Mouse (Mus musculus) hindbrain, postnatal 0 days (tissue): ENCODE measurements at regions not wholly inside any gene's neighbourhood (a gene's known extent, or its start where the extent isn't known, plus 50 kb on each side); places are given as distances from the start of the nearest gene placed in this dataset.
"Not testable (repeated sequence)": the region's sequence is repeated elsewhere in the genome, so short reads cannot be mapped to it uniquely, and the experiment has no call there.

Experiments used
- ATAC-seq: fragments of 200-750 bp; cut with Nextera tagmentation; 2 replicates; pipeline ENCODE4 v1.8.0; 2017; ENCODE audit warnings: mild to moderate bottlenecking, moderate TSS enrichment, moderate library complexity
- DNase-seq: peaks from one replicate; pipeline ENCODE4 v3.0.0-alpha.2; 2015; ENCODE audit warnings: low spot score
- H3K27ac ChIP-seq: fragments of 300-500 bp; sonication (generic); 2 replicates; pipeline ENCODE4 v1.5.1; 2014; ENCODE audit warnings: mild to moderate bottlenecking
- H3K27me3 ChIP-seq: fragments of 300-500 bp; sonication (generic); 2 replicates; pipeline ENCODE4 v1.6.1; 2014; ENCODE audit warnings: low read length, mixed read lengths; ENCODE audit not compliant: insufficient read depth
- H3K36me3 ChIP-seq: fragments of 300-500 bp; sonication (generic); 2 replicates; pipeline ENCODE4 v1.6.1; 2014; ENCODE audit warnings: low read length, mixed read lengths; ENCODE audit not compliant: insufficient read depth
- H3K4me1 ChIP-seq: fragments of 300-500 bp; sonication (generic); 2 replicates; pipeline ENCODE4 v1.6.1; 2014; ENCODE audit warnings: antibody characterized with exemption, low read length, mixed read lengths; ENCODE audit not compliant: insufficient read depth
- H3K4me2 ChIP-seq: fragments of 300-500 bp; sonication (generic); 2 replicates; pipeline ENCODE4 v1.6.1; 2014; ENCODE audit warnings: low read depth, mild to moderate bottlenecking, low read length, moderate library complexity, mixed read lengths
- H3K4me3 ChIP-seq: fragments of 300-500 bp; sonication (generic); 2 replicates; pipeline ENCODE4 v1.5.1; 2014; ENCODE audit warnings: low read length
- H3K9ac ChIP-seq: fragments of 300-500 bp; sonication (generic); replicated peaks from 2 replicates; pipeline ENCODE4 v1.6.1; 2014; ENCODE audit warnings: mild to moderate bottlenecking, low read length, moderate library complexity, mixed read lengths
- H3K9me3 ChIP-seq: fragments of 300-500 bp; sonication (generic); 2 replicates; pipeline ENCODE4 v1.6.1; 2016; ENCODE audit warnings: low read length, mixed read lengths
- CTCF ChIP-seq: IDR thresholded peaks from 2 replicates; pipeline ENCODE4 v1.5.1; 2016; ENCODE audit warnings: antibody characterized with exemption, control low read depth, low read depth
- WGBS: fragments of 180-500 bp; shearing (Covaris S2); extraction: QIAGEN DNeasy Blood & Tissue Kit; methylation state at CpG from one replicate; pipeline ENCODE4 v1.1.7; 2014; 5-methylcytosine and 5-hydroxymethylcytosine counted together

GRCm38 (mm10) chr16:79342453-79342852 lies 251.6 kb upstream of the Tmprss15 start:
- H3K27me3 ChIP-seq = no peaks in the 10 kb centered on the region
- 76% methylated on average over 3 of the region's 3 CpGs for WGBS
- H3K36me3 ChIP-seq = no peaks in the 10 kb centered on the region
- no peak for DNase-seq
- H3K9ac ChIP-seq = no peak overlapping the region
- no peak overlapping the region for H3K4me3 ChIP-seq
- H3K4me1 ChIP-seq = no peaks in the 10 kb centered on the region
- no peak for TF ChIP-seq CTCF
- no peaks in the 10 kb centered on the region for H3K9me3 ChIP-seq
- no peak overlapping the region for H3K4me2 ChIP-seq
- ATAC-seq = no peak
- no peak overlapping the region for H3K27ac ChIP-seq

- H3K4me2 ChIP-seq = no peak overlapping the region
- H3K36me3 ChIP-seq = no peaks in the 10 kb centered on the region
- no peak overlapping the region for H3K4me3 ChIP-seq
- no peaks in the 10 kb centered on the region for H3K4me1 ChIP-seq
- no peak overlapping the region for H3K27ac ChIP-seq
- no peak overlapping the region for H3K9ac ChIP-seq
- H3K27me3 ChIP-seq = no peaks in the 10 kb centered on the region
- WGBS = 63% methylated on average over 2 of the region's 2 CpGs
- no peaks in the 10 kb centered on the region for H3K9me3 ChIP-seq
- no peak for TF ChIP-seq CTCF
- no peak for ATAC-seq
- peak; percentile 17 for DNase-seq
Measured at GRCm38 (mm10) chr16:79336416-79336815, 245.5 kb upstream of the Tmprss15 start.

GRCm38 (mm10) chr16:79336016-79336415 lies 245.1 kb upstream of the Tmprss15 start:
- ATAC-seq (no peak), DNase-seq (no peak)
- Histone ChIP-seq H3K4me3 (no peak overlapping the region), H3K27ac (no peak overlapping the region), H3K4me2 (no peak overlapping the region), H3K27me3 (no peaks in the 10 kb centered on the region), H3K4me1 (no peaks in the 10 kb centered on the region), H3K9me3 (no peaks in the 10 kb centered on the region), H3K9ac (no peak overlapping the region), H3K36me3 (no peaks in the 10 kb centered on the region)
- no peak for TF ChIP-seq CTCF

GRCm38 (mm10) chr16:79313301-79313700 lies 222.4 kb upstream of the Tmprss15 start:
- DNase-seq (no peak), ATAC-seq (no peak)
- Histone ChIP-seq H3K4me1 (no peaks in the 10 kb centered on the region), H3K9ac (no peak overlapping the region), H3K27ac (no peak overlapping the region), H3K27me3 (no peaks in the 10 kb centered on the region), H3K4me3 (no peak overlapping the region), H3K9me3 (no peaks in the 10 kb centered on the region), H3K4me2 (no peak overlapping the region), H3K36me3 (no peaks in the 10 kb centered on the region)
- 76% methylated on average over 3 of the region's 3 CpGs for WGBS
- no peak for TF ChIP-seq CTCF

GRCm38 (mm10) chr16:79312702-79313101 lies 221.8 kb upstream of the Tmprss15 start:
- H3K4me3 ChIP-seq = no peak overlapping the region
- no peak for DNase-seq
- H3K4me1 ChIP-seq = no peaks in the 10 kb centered on the region
- ATAC-seq = no peak
- H3K9me3 ChIP-seq = no peaks in the 10 kb centered on the region
- H3K9ac ChIP-seq = no peak overlapping the region
- TF ChIP-seq CTCF = no peak
- no peak overlapping the region for H3K4me2 ChIP-seq
- WGBS = 50% methylated on average over 2 of the region's 2 CpGs
- H3K36me3 ChIP-seq = no peaks in the 10 kb centered on the region
- H3K27me3 ChIP-seq = no peaks in the 10 kb centered on the region
- H3K27ac ChIP-seq = no peak overlapping the region

- H3K4me1 ChIP-seq = no peaks in the 10 kb centered on the region
- ATAC-seq (no peak), DNase-seq (no peak)
- no peak overlapping the region for H3K4me2 ChIP-seq
- H3K9me3 ChIP-seq = no peaks in the 10 kb centered on the region
- H3K9ac ChIP-seq = no peak overlapping the region
- WGBS = 83% methylated on average over 1 of the region's 1 CpGs
- H3K27ac ChIP-seq = no peak overlapping the region
- TF ChIP-seq CTCF = no peak
- no peaks in the 10 kb centered on the region for H3K27me3 ChIP-seq
- H3K36me3 ChIP-seq = no peaks in the 10 kb centered on the region
- H3K4me3 ChIP-seq = no peak overlapping the region
Measured at GRCm38 (mm10) chr16:79308541-79308940, 217.6 kb upstream of the Tmprss15 start.

GRCm38 (mm10) chr16:79296621-79297020 lies 205.7 kb upstream of the Tmprss15 start:
- not testable (repeated sequence) for H3K9ac ChIP-seq, H3K4me1 ChIP-seq, H3K27me3 ChIP-seq, H3K9me3 ChIP-seq, ATAC-seq, H3K4me3 ChIP-seq, DNase-seq, H3K27ac ChIP-seq, H3K36me3 ChIP-seq, H3K4me2 ChIP-seq

- Histone ChIP-seq H3K9me3 (no peaks in the 10 kb centered on the region), H3K27me3 (no peaks in the 10 kb centered on the region), H3K4me2 (no peak overlapping the region), H3K9ac (no peak overlapping the region), H3K4me1 (no peaks in the 10 kb centered on the region), H3K36me3 (no peaks in the 10 kb centered on the region), H3K4me3 (no peak overlapping the region), H3K27ac (no peak overlapping the region)
- WGBS = 79% methylated on average over 2 of the region's 2 CpGs
- TF ChIP-seq CTCF = no peak
- DNase-seq (peak; percentile 10), ATAC-seq (no peak)
Measured at GRCm38 (mm10) chr16:79279006-79279405, 188.1 kb upstream of the Tmprss15 start.
